Mouse (Mus musculus): ENCODE results near the gene Strn. TPM values are rescaled to one million over a fixed set of nuclear protein-coding genes. Genes with fewer than 3 reads are reported as not detected.

Gene Strn
- polyA plus RNA-seq, 1 experiment from 2014 or later = 12.0 TPM

- H3K4me3 ChIP-seq = no peak overlapping the region
- no peaks in the 10 kb centered on the region for H3K36me3 ChIP-seq
- no peak overlapping the region for H3K4me2 ChIP-seq
- ATAC-seq (replicated peaks; ENCODE audit: insufficient number of reproducible peaks, insufficient read depth, low FRiP score, low read depth) = no peak
- WGBS = 44% methylated on average over 1 of the region's 1 CpGs
- no peaks in the 10 kb centered on the region for H3K27me3 ChIP-seq
- no peak overlapping the region for H3K9ac ChIP-seq
- peaks cover 16% of the 10 kb centered on the region for H3K4me1 ChIP-seq (replicated peaks)
- H3K9me3 ChIP-seq (replicated peaks) = no peaks in the 10 kb centered on the region
- no peak overlapping the region for H3K27ac ChIP-seq
Observed at GRCm38 (mm10) chr17:78738416-78738815, 1.4 kb upstream of the Strn start.

- Histone ChIP-seq H3K9ac (no peak overlapping the region), H3K9me3 (replicated peaks) (no peaks in the 10 kb centered on the region), H3K4me2 (no peak overlapping the region), H3K4me1 (replicated peaks) (peaks cover 21% of the 10 kb centered on the region), H3K27me3 (no peaks in the 10 kb centered on the region), H3K4me3 (no peak overlapping the region), H3K36me3 (no peaks in the 10 kb centered on the region), H3K27ac (peak overlapping the region; percentile 3; the same call in 1 of the 2 replicates)
- no peak for ATAC-seq (replicated peaks; ENCODE audit: insufficient number of reproducible peaks, insufficient read depth, low FRiP score, low read depth)
- 57% methylated on average over 2 of the region's 2 CpGs for WGBS
Observed at GRCm38 (mm10) chr17:78737771-78738170, 775 bp upstream of the Strn start.

GRCm38 (mm10) chr17:78736473-78736988, 465 bp downstream of the Strn start:
- H3K4me1 ChIP-seq (replicated peaks) = peaks cover 33% of the 10 kb centered on the region
- H3K27ac ChIP-seq = peak overlapping the region; percentile 98
- WGBS = under 1% methylated on average over 60 of the region's 60 CpGs

GRCm38 (mm10) chr17:78735731-78736472, 1.1 kb downstream of the Strn start:
- no peaks in the 10 kb centered on the region for H3K36me3 ChIP-seq
- peak overlapping the region; percentile 98 for H3K27ac ChIP-seq
- ATAC-seq (replicated peaks; ENCODE audit: insufficient number of reproducible peaks, insufficient read depth, low FRiP score, low read depth) = peak; percentile 58
- no peaks in the 10 kb centered on the region for H3K27me3 ChIP-seq
- H3K9me3 ChIP-seq (replicated peaks) = no peaks in the 10 kb centered on the region
- peak overlapping the region; percentile 97 for H3K9ac ChIP-seq
- WGBS = under 1% methylated on average over 34 of the region's 39 CpGs
- H3K4me3 ChIP-seq = peak overlapping the region; percentile 96
- H3K4me2 ChIP-seq = peak overlapping the region; percentile 75
- H3K4me1 ChIP-seq (replicated peaks) = peaks cover 33% of the 10 kb centered on the region

More at GRCm38 (mm10) chr17:78736473-78736988, 465 bp downstream of the Strn start:
- H3K9me3 ChIP-seq (replicated peaks) = no peaks in the 10 kb centered on the region
- peak overlapping the region; percentile 97 for H3K9ac ChIP-seq
- H3K27me3 ChIP-seq = no peaks in the 10 kb centered on the region
- H3K4me2 ChIP-seq = peak overlapping the region; percentile 75
- H3K4me3 ChIP-seq = peak overlapping the region; percentile 96
- H3K36me3 ChIP-seq = no peaks in the 10 kb centered on the region
- ATAC-seq (replicated peaks; ENCODE audit: insufficient number of reproducible peaks, insufficient read depth, low FRiP score, low read depth) = peak; percentile 99

- H3K36me3 ChIP-seq = no peaks in the 10 kb centered on the region
- H3K27me3 ChIP-seq = no peaks in the 10 kb centered on the region
- ATAC-seq (replicated peaks; ENCODE audit: insufficient number of reproducible peaks, insufficient read depth, low FRiP score, low read depth) = no peak
- no peaks in the 10 kb centered on the region for H3K9me3 ChIP-seq (replicated peaks)
- peak overlapping the region; percentile 97 for H3K9ac ChIP-seq
- WGBS = 43% methylated on average over 10 of the region's 10 CpGs
- H3K4me2 ChIP-seq = peak overlapping the region; percentile 75
- H3K4me3 ChIP-seq = peak overlapping the region; percentile 96
- peaks cover 38% of the 10 kb centered on the region for H3K4me1 ChIP-seq (replicated peaks)
- peak overlapping the region; percentile 98 for H3K27ac ChIP-seq
Observed at GRCm38 (mm10) chr17:78734806-78735205, 2.2 kb downstream of the Strn start.

- H3K36me3 ChIP-seq = no peaks in the 10 kb centered on the region
- H3K9ac ChIP-seq = no peak overlapping the region
- peaks cover 50% of the 10 kb centered on the region for H3K4me1 ChIP-seq (replicated peaks)
- H3K4me2 ChIP-seq = no peak overlapping the region
- no peaks in the 10 kb centered on the region for H3K27me3 ChIP-seq
- peak overlapping the region; percentile 29; the same call in 1 of the 2 replicates for H3K27ac ChIP-seq
- ATAC-seq (replicated peaks; ENCODE audit: insufficient number of reproducible peaks, insufficient read depth, low FRiP score, low read depth) = no peak
- WGBS = 57% methylated on average over 1 of the region's 1 CpGs
- H3K9me3 ChIP-seq (replicated peaks) = no peaks in the 10 kb centered on the region
- H3K4me3 ChIP-seq = no peak overlapping the region
Observed at GRCm38 (mm10) chr17:78732056-78732455, 4.9 kb downstream of the Strn start.

- no peak overlapping the region for H3K4me2 ChIP-seq
- no peaks in the 10 kb centered on the region for H3K27me3 ChIP-seq
- no peaks in the 10 kb centered on the region for H3K9me3 ChIP-seq (replicated peaks)
- H3K9ac ChIP-seq = no peak overlapping the region
- H3K4me1 ChIP-seq (replicated peaks) = peaks cover 45% of the 10 kb centered on the region
- no peak overlapping the region for H3K27ac ChIP-seq
- WGBS = 73% methylated on average over 14 of the region's 14 CpGs
- ATAC-seq (replicated peaks; ENCODE audit: insufficient number of reproducible peaks, insufficient read depth, low FRiP score, low read depth) = no peak
- H3K36me3 ChIP-seq = no peaks in the 10 kb centered on the region
- H3K4me3 ChIP-seq = no peak overlapping the region
Observed at GRCm38 (mm10) chr17:78726746-78727449, 10.1 kb downstream of the Strn start.

GRCm38 (mm10) chr17:78724461-78725055, 12.4 kb downstream of the Strn start:
- Histone ChIP-seq H3K4me3 (no peak overlapping the region), H3K27ac (peak overlapping the region; percentile 59), H3K9ac (no peak overlapping the region), H3K4me2 (no peak overlapping the region), H3K27me3 (no peaks in the 10 kb centered on the region), H3K9me3 (replicated peaks) (no peaks in the 10 kb centered on the region), H3K4me1 (replicated peaks) (peaks cover 39% of the 10 kb centered on the region), H3K36me3 (no peaks in the 10 kb centered on the region)
- WGBS = 25% methylated on average over 6 of the region's 6 CpGs
- peak; percentile 60; the same call in 1 of the 2 replicates for ATAC-seq (replicated peaks; ENCODE audit: insufficient number of reproducible peaks, insufficient read depth, low FRiP score, low read depth)

GRCm38 (mm10) chr17:78721690-78722089, 15.3 kb downstream of the Strn start:
- Histone ChIP-seq H3K9me3 (replicated peaks) (no peaks in the 10 kb centered on the region), H3K4me1 (replicated peaks) (peaks cover 21% of the 10 kb centered on the region), H3K4me2 (no peak overlapping the region), H3K36me3 (peaks cover 18% of the 10 kb centered on the region), H3K27ac (peak overlapping the region; percentile 7; the same call in 1 of the 2 replicates), H3K9ac (no peak overlapping the region), H3K27me3 (no peaks in the 10 kb centered on the region), H3K4me3 (no peak overlapping the region)
- ATAC-seq (replicated peaks; ENCODE audit: insufficient number of reproducible peaks, insufficient read depth, low FRiP score, low read depth) = no peak
- 80% methylated on average over 7 of the region's 7 CpGs for WGBS

GRCm38 (mm10) chr17:78719086-78719485, 17.9 kb downstream of the Strn start:
- H3K4me3 ChIP-seq = no peak overlapping the region
- no peaks in the 10 kb centered on the region for H3K9me3 ChIP-seq (replicated peaks)
- H3K36me3 ChIP-seq = peaks cover 18% of the 10 kb centered on the region
- 89% methylated on average over 13 of the region's 13 CpGs for WGBS
- no peak overlapping the region for H3K9ac ChIP-seq
- peaks cover 18% of the 10 kb centered on the region; the same call in 1 of the 2 replicates for H3K4me1 ChIP-seq (replicated peaks)
- H3K4me2 ChIP-seq = no peak overlapping the region
- no peaks in the 10 kb centered on the region for H3K27me3 ChIP-seq
- no peak for ATAC-seq (replicated peaks; ENCODE audit: insufficient number of reproducible peaks, insufficient read depth, low FRiP score, low read depth)
- H3K27ac ChIP-seq = no peak overlapping the region

- H3K4me1 ChIP-seq (replicated peaks) = peaks cover 14% of the 10 kb centered on the region
- 60% methylated on average over 2 of the region's 2 CpGs for WGBS
- no peak overlapping the region for H3K4me2 ChIP-seq
- H3K27me3 ChIP-seq = no peaks in the 10 kb centered on the region
- H3K9me3 ChIP-seq (replicated peaks) = no peaks in the 10 kb centered on the region
- ATAC-seq (replicated peaks; ENCODE audit: insufficient number of reproducible peaks, insufficient read depth, low FRiP score, low read depth) = no peak
- H3K36me3 ChIP-seq = peaks cover 10% of the 10 kb centered on the region
- H3K9ac ChIP-seq = no peak overlapping the region
- no peak overlapping the region for H3K4me3 ChIP-seq
- H3K27ac ChIP-seq = no peak overlapping the region
Observed at GRCm38 (mm10) chr17:78710258-78710657, 26.7 kb downstream of the Strn start.
